Mouse (Mus musculus) left cerebral cortex, adult 11 months (tissue): ENCODE measurements at regions not wholly inside any gene's neighbourhood (a gene's known extent, or its start where the extent isn't known, plus 50 kb on each side); places are given as distances from the start of the nearest gene placed in this dataset.

ENCODE experiments used
- DNase-seq: peaks from one replicate; pipeline ENCODE4 v3.0.0; 2022; ENCODE audit warnings: low spot score

- DNase-seq, result no peak
Measured at GRCm38 (mm10) chr1:28144824-28145223, 635.2 kb downstream of the Gm597 start.

- DNase-seq, result peak; percentile 2
Measured at GRCm38 (mm10) chr1:28102021-28102526, 678.0 kb downstream of the Gm597 start.

- DNase-seq, result no peak
Measured at GRCm38 (mm10) chr1:28084456-28084855, 695.6 kb downstream of the Gm597 start.

- DNase-seq, result no peak
Measured at GRCm38 (mm10) chr1:28053980-28054379, 726.1 kb downstream of the Gm597 start.

GRCm38 (mm10) chr1:28047964-28048363 is 732.1 kb downstream of the Gm597 start:
- DNase-seq, result no peak

- DNase-seq, result no peak
Measured at GRCm38 (mm10) chr1:28047379-28047778, 732.7 kb downstream of the Gm597 start.

- DNase-seq, result no peak
Measured at GRCm38 (mm10) chr1:28045695-28046094, 734.4 kb downstream of the Gm597 start.

GRCm38 (mm10) chr1:28025720-28026119 is 754.3 kb downstream of the Gm597 start:
- DNase-seq, result no peak

- DNase-seq, result no peak
Measured at GRCm38 (mm10) chr1:27998434-27998833, 781.6 kb downstream of the Gm597 start.

GRCm38 (mm10) chr1:27963369-27963768 is 816.7 kb downstream of the Gm597 start:
- DNase-seq, result no peak
